Mouse (Mus musculus) heart, adult 2 months (tissue): ENCODE results near the gene Serpina11.

Experiments
- CTCF ChIP-seq: fragments of 200-600 bp; IDR thresholded peaks from 2 replicates; pipeline ENCODE4 v1.8.1; 2022; ENCODE audit warnings: antibody characterized with exemption, mild to moderate bottlenecking, moderate library complexity
- EP300 ChIP-seq: fragments of 200-500 bp; IDR thresholded peaks from 2 replicates; pipeline ENCODE4 v1.6.1; 2011; ENCODE audit warnings: low read depth, low read length, control low read depth; ENCODE audit not compliant: insufficient read depth

DNA sequence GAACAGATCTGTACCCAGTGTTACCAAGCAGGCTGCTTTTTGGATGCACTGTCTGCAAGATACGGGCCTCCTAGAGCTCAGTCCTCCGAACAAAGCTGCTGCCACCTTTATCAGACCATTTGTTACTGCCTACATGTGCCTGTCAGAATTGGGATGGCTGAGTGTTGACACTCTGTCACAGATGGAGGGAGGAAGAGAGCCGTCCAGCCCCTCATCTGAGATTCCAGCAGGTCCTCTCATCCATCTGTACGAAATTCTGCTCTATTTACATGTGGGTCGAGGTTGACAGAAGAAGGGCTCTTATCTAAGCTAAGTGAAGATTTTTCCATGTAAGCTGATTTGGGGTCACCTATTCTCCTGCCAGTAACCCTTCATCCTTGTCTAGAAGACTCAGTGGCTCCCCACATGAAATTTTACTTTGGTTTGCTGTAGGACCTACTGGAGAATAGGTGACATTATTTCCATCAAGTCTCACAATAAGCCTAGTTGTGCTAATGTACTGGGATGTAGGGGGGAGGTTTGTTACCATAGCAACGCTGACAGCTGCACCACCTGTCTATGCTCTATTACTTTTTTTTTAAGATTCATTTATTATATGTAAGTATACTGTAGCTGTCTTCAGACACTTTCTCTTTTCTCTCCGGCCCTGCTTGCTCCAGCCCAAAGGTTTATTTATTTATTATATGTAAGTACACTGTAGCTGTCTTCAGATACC, 8.0 kb downstream of the Serpina11 start:
- no peak for TF ChIP-seq CTCF
- TF ChIP-seq EP300 = no peak
